ENCODE assay signal across 7 mouse cellular contexts in genomic region chr12:21133972-21134859, GRCm38 (mm10).
A peak's percentile ranks its signal among the peaks of the same experiment; 100 is the strongest.
DNase-seq lines count a peak whose midpoint lies in the region; ATAC-seq and TF ChIP-seq lines count a peak whose summit lies in the region.

No protein-coding gene starts in this region.

- no peak for TF ChIP-seq POLR2A in ES-Bruce4 (IDR thresholded peaks at IDR 0.05; ENCODE audit: insufficient read depth, low read length)

- H3K9me3 ChIP-seq in hindbrain, embryonic 10.5 days = no peaks in the 10 kb centered on the region
- H3K9me3 ChIP-seq in hindbrain, embryonic 12.5 days (replicated peaks) = no peaks in the 10 kb centered on the region
- H3K9me3 ChIP-seq in ES-Bruce4 (replicated peaks; ENCODE audit: control insufficient read depth, insufficient read depth, low read length, poor library complexity, severe bottlenecking) = no peaks in the 10 kb centered on the region
- no peaks in the 10 kb centered on the region for H3K9me3 ChIP-seq in limb, embryonic 12.5 days

- H3K36me3 ChIP-seq in hindbrain, embryonic 10.5 days = no peaks in the 10 kb centered on the region
- no peaks in the 10 kb centered on the region for H3K36me3 ChIP-seq in hindbrain, embryonic 12.5 days
- no peaks in the 10 kb centered on the region for H3K36me3 ChIP-seq in ES-Bruce4 (ENCODE audit: control insufficient read depth, insufficient read depth, low read length, poor library complexity, severe bottlenecking)
- H3K36me3 ChIP-seq in limb, embryonic 12.5 days = no peaks in the 10 kb centered on the region

- peak overlapping the region; percentile 66 for H3K27ac ChIP-seq in hindbrain, embryonic 10.5 days
- H3K27ac ChIP-seq in hindbrain, embryonic 12.5 days = no peak overlapping the region
- peak overlapping the region; percentile 71 for H3K27ac ChIP-seq in ES-Bruce4 (ENCODE audit: insufficient read depth, low read length)
- peak overlapping the region; percentile 37 for H3K27ac ChIP-seq in brown adipose tissue, adult 24 weeks (replicated peaks; ENCODE audit: low read depth, low read length)
- peak overlapping the region; percentile 17; the same call in 1 of the 2 replicates for H3K27ac ChIP-seq in limb, embryonic 12.5 days

- no peak overlapping the region for H3K4me2 ChIP-seq in hindbrain, embryonic 12.5 days (replicated peaks)
- no peak overlapping the region for H3K4me2 ChIP-seq in limb, embryonic 12.5 days

- peaks cover 67% of the 10 kb centered on the region for H3K4me1 ChIP-seq in hindbrain, embryonic 10.5 days (replicated peaks)
- peaks cover 66% of the 10 kb centered on the region for H3K4me1 ChIP-seq in hindbrain, embryonic 12.5 days
- peaks cover 13% of the 10 kb centered on the region for H3K4me1 ChIP-seq in ES-Bruce4 (ENCODE audit: control insufficient read depth, insufficient read depth, low read length)
- H3K4me1 ChIP-seq in brown adipose tissue, adult 24 weeks (ENCODE audit: control insufficient read depth, insufficient read depth, insufficient read length, low read length) = peaks cover 70% of the 10 kb centered on the region
- H3K4me1 ChIP-seq in limb, embryonic 12.5 days (replicated peaks) = peaks cover 56% of the 10 kb centered on the region

- intact Hi-C loops in gastrocnemius, postnatal 14 days (cut with DNase I; ENCODE audit: low total_unique reads) = no loop called here

- 55% methylated on average over 17 of the region's 17 CpGs for WGBS in hindbrain, embryonic 10.5 days
- 51% methylated on average over 17 of the region's 17 CpGs for WGBS in hindbrain, embryonic 12.5 days
- WGBS in limb, embryonic 12.5 days = 49% methylated on average over 17 of the region's 17 CpGs

- TF ChIP-seq EP300 in ES-Bruce4 (IDR thresholded peaks at IDR 0.05; ENCODE audit: insufficient read depth, low read depth, low read length) = 0 out of 2 replicates have a peak, but pooled peaks have one; percentile 22

- no peak overlapping the region for H3K4me3 ChIP-seq in hindbrain, embryonic 10.5 days
- H3K4me3 ChIP-seq in hindbrain, embryonic 12.5 days = no peak overlapping the region
- no peak overlapping the region for H3K4me3 ChIP-seq in ES-Bruce4 (ENCODE audit: low read depth, low read length)
- no peak overlapping the region for H3K4me3 ChIP-seq in brown adipose tissue, adult 24 weeks (ENCODE audit: insufficient read depth, low read depth, low read length)
- H3K4me3 ChIP-seq in limb, embryonic 12.5 days (replicated peaks) = no peak overlapping the region

- peak; percentile 64 for TF ChIP-seq CTCF in ES-Bruce4 (IDR thresholded peaks at IDR 0.05; ENCODE audit: low read depth, low read length)

- no peaks in the 10 kb centered on the region for H3K27me3 ChIP-seq in hindbrain, embryonic 10.5 days (ENCODE audit: insufficient read depth, poor library complexity, severe bottlenecking)
- H3K27me3 ChIP-seq in hindbrain, embryonic 12.5 days = no peaks in the 10 kb centered on the region
- no peaks in the 10 kb centered on the region for H3K27me3 ChIP-seq in ES-Bruce4 (ENCODE audit: control insufficient read depth, insufficient read depth, low read length, poor library complexity, severe bottlenecking)
- no peaks in the 10 kb centered on the region for H3K27me3 ChIP-seq in limb, embryonic 12.5 days

- no peak for ATAC-seq in hindbrain, embryonic 12.5 days (ENCODE audit: low FRiP score)
- ATAC-seq in limb, embryonic 12.5 days (ENCODE audit: insufficient number of reproducible peaks, insufficient read depth, low FRiP score, low TSS enrichment, low read depth) = no peak

- DNase-seq in hindbrain, embryonic 10.5 days (ENCODE audit: low spot score) = no peak
- DNase-seq in left cerebral cortex, adult 8-10 months (ENCODE audit: low spot score in 2 of 2) = no peak
- no peak for DNase-seq in gastrocnemius, postnatal 14 days

- H3K9ac ChIP-seq in hindbrain, embryonic 12.5 days = no peak overlapping the region
- no peak overlapping the region for H3K9ac ChIP-seq in ES-Bruce4 (ENCODE audit: low read depth, poor library complexity, severe bottlenecking)
- no peak overlapping the region for H3K9ac ChIP-seq in limb, embryonic 12.5 days (replicated peaks)
